Mouse (Mus musculus): ENCODE measurements at regions not wholly inside any gene's neighbourhood (a gene's known extent, or its start where the extent isn't known, plus 50 kb on each side); places are given as distances from the start of the nearest gene placed in this dataset.

DNA sequence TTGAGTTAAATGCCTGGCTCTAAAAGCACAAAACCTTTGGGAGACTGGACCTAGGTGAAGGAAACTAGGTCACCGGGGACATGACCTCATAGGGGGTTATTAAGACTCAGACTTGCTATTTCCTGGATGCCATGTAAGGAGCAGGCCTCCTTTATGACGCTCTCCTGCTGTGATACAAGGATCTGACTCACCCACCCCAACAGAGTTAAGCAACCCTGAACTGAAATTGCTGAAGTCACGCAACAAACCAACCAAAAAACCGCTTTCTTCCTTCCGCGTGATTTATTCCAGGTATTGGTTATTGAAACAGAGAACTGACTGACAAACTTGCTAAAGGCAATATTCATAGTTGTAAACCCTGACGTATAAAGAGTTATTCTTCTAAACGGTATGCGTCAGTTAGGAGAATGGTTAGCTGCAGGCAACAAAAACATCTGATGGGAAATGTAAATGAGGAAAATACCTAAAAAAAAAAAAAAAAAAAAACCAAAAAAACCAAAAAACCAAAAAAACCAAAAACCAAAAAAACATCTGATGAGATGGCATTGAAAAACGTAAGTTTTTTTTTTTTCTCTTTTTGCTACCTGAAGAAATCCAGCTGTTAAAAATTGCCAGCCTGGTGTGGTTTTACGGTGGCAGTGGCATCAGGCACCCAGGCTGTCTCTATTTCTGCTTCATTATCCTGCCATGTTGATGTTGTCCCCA lies 67.5 kb upstream of the Smox start:
- TF ChIP-seq ZNF384 (IDR thresholded peaks at IDR 0.05; ENCODE audit: low read depth, low read length) (peak; percentile 89), MEF2A (IDR thresholded peaks at IDR 0.05; ENCODE audit: borderline replicate concordance, low read depth, low read length) (no peak)

Data from CH12.LX (cell line).